Mouse (Mus musculus) liver, embryonic 14.5 days (tissue): ENCODE measurements around the gene Bcl3. TPM values are rescaled to one million over a fixed set of nuclear protein-coding genes. Genes with fewer than 3 reads are reported as not detected.

Experiments used
- ATAC-seq: fragments of 200-750 bp; cut with Nextera tagmentation; 2 replicates; pipeline ENCODE4 v1.8.0; 2017; ENCODE audit warnings: moderate number of reproducible peaks, mild to moderate bottlenecking, moderate library complexity; ENCODE audit not compliant: insufficient read depth
- DNase-seq, 3 experiments: peaks; one replicate each; pipeline ENCODE4 v3.0.0-alpha.2; 2012 to 2013; ENCODE audit warnings: low read depth in 3 of 3, low spot score in 3 of 3
- H3K27ac ChIP-seq: fragments of 300-500 bp; sonication (generic); 2 replicates; pipeline ENCODE4 v1.5.1; 2014; ENCODE audit warnings: moderate library complexity, mild to moderate bottlenecking, control low read depth, inconsistent platforms
- H3K27me3 ChIP-seq: fragments of 300-500 bp; sonication (generic); 2 replicates; pipeline ENCODE4 v1.6.1; 2014; ENCODE audit warnings: mild to moderate bottlenecking, low read length, moderate library complexity; ENCODE audit not compliant: control insufficient read depth, insufficient read depth
- H3K36me3 ChIP-seq: fragments of 300-500 bp; sonication (generic); replicated peaks from 2 replicates; pipeline ENCODE4 v1.6.1; 2014; ENCODE audit warnings: low read depth; ENCODE audit not compliant: control insufficient read depth, insufficient read depth
- H3K4me1 ChIP-seq, 2 experiments: fragments of 200-500 bp in 1 of 2; fragments of 300-500 bp in 1 of 2; sonication (generic) in 1 of 2; replicated peaks; 2 replicates each; pipeline ENCODE4 v1.6.1; 2012 to 2014; ENCODE audit warnings: antibody characterized with exemption in 1 of 2, inconsistent platforms in 1 of 2, low read length in 1 of 2; ENCODE audit not compliant: control insufficient read depth in 2 of 2, insufficient read depth in 2 of 2
- H3K4me2 ChIP-seq: fragments of 300-500 bp; sonication (generic); 2 replicates; pipeline ENCODE4 v1.6.1; 2014; ENCODE audit warnings: low read depth, mild to moderate bottlenecking, control low read depth, moderate library complexity
- H3K4me3 ChIP-seq, 2 experiments: fragments of 200-500 bp in 1 of 2; fragments of 300-500 bp in 1 of 2; sonication (generic) in 1 of 2; 2 replicates each; pipeline ENCODE4 v1.5.1; 2012 to 2014; ENCODE audit warnings: low read depth in 2 of 2, low read length in 2 of 2, mild to moderate bottlenecking in 2 of 2, control low read depth in 1 of 2, inconsistent platforms in 1 of 2, moderate library complexity in 1 of 2; ENCODE audit not compliant: insufficient read depth in 1 of 2
- H3K9ac ChIP-seq: fragments of 300-500 bp; sonication (generic); replicated peaks from 2 replicates; pipeline ENCODE4 v1.6.1; 2014; ENCODE audit warnings: mild to moderate bottlenecking, control low read depth, moderate library complexity
- H3K9me3 ChIP-seq: fragments of 300-500 bp; sonication (generic); 2 replicates; pipeline ENCODE4 v1.6.1; 2016; ENCODE audit warnings: low read length, mixed read lengths; ENCODE audit not compliant: control insufficient read depth
- CTCF ChIP-seq: IDR thresholded peaks from 2 replicates; pipeline ENCODE4 v1.5.1; 2016; ENCODE audit warnings: antibody characterized with exemption, low read depth, control low read depth
- EP300 ChIP-seq: IDR thresholded peaks from 2 replicates; pipeline ENCODE4 v1.6.1; 2016; ENCODE audit warnings: antibody characterized with exemption, low read depth
- WGBS: fragments of 180-500 bp; shearing (Covaris S2); extraction: QIAGEN DNeasy Blood & Tissue Kit; methylation state at CpG from one replicate; pipeline ENCODE4 v1.1.7; 2014; ENCODE audit not compliant: insufficient replicate concordance; 5-methylcytosine and 5-hydroxymethylcytosine counted together
- polyA plus RNA-seq, 2 experiments: library from polyadenylated mRNA; depleted of rRNA in 1 of 2; stranded (reverse) in 1 of 2; unstranded in 1 of 2; fragments of >200 nt; fragmentation: Nextera tagmentation in 1 of 2; extraction: Ambion mirVana in 1 of 2; gene quantifications; 2 replicates each; pipeline versions ENCODE4 v1.2.1 to v1.2.3; 2012 to 2014

The Bcl3 gene
- polyA plus RNA-seq, 2 experiments: 3.1 to 3.5 TPM

GRCm38 (mm10) chr7:19762283-19762682, 60.3 kb downstream of the Bcl3 start:
- ATAC-seq: no peak
- Histone ChIP-seq H3K4me2 (no peak overlapping the region), H3K9ac (no peak overlapping the region), H3K27me3 (no peaks in the 10 kb centered on the region), H3K4me1 (no peaks in the 10 kb centered on the region), H3K36me3 (no peaks in the 10 kb centered on the region), H3K9me3 (no peaks in the 10 kb centered on the region), H3K27ac (no peak overlapping the region), H3K4me3 (no peak overlapping the region)
- DNase-seq: no peak
- TF ChIP-seq EP300 (no peak), CTCF (no peak)
- WGBS: 66% methylated on average over 11 of the region's 11 CpGs

DNA sequence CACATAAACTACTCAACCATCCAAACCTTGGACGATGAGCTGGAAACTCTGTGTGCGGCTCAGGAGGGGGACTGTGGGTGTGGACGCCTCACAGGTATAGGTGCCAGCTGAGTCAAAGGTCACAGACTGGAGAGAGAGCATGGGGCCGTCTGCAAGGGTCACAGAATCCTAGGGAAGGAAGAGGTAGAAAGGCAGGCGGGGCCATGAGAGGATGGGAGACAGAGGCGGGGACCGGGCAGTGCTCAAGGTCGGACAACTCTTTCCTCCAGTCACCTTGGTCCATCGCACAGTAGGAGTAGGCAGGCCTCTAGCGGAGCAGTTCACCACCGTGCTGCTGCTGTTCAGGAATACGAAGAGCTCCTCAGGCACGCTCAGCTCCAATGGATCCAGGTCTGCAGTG, 62.5 kb downstream of the Bcl3 start:
- ATAC-seq (no peak), DNase-seq (no peak)
- WGBS: 70% methylated on average over 13 of the region's 13 CpGs
- Histone ChIP-seq H3K27ac (no peak overlapping the region), H3K4me1 (no peaks in the 10 kb centered on the region), H3K9ac (no peak overlapping the region), H3K36me3 (no peaks in the 10 kb centered on the region), H3K9me3 (no peaks in the 10 kb centered on the region), H3K4me2 (no peak overlapping the region), H3K4me3 (no peak overlapping the region), H3K27me3 (peaks cover 2% of the 10 kb centered on the region; the same call in 1 of the 2 replicates)
- no peak for TF ChIP-seq CTCF

DNA sequence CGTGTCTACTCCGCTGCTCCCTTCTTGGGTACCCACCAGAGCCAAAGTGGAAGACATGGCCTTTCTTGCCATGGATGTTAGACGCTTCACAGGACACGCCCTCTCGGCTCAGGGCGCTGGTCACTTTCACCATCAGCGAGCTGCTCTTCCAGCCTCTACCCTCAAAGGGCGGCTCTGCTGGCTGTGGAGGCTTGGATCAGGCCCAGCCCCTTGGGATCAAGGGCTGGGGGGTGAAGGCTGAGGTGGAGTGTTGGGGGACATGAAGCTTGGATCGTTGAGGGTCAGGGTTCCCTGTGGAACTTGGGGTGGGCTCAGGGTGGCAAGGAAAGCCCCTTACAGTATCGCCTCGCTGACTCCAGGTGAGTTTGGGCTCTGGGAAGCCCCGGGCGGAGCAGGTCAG, 63.9 kb downstream of the Bcl3 start:
- Histone ChIP-seq H3K4me3 (no peak overlapping the region), H3K4me2 (no peak overlapping the region), H3K4me1 (no peaks in the 10 kb centered on the region), H3K9me3 (no peaks in the 10 kb centered on the region), H3K36me3 (no peaks in the 10 kb centered on the region), H3K9ac (no peak overlapping the region), H3K27ac (no peak overlapping the region), H3K27me3 (peaks cover 2% of the 10 kb centered on the region; the same call in 1 of the 2 replicates)
- DNase-seq (no peak), ATAC-seq (no peak)
- TF ChIP-seq CTCF (no peak), EP300 (no peak)
- WGBS: 75% methylated on average over 13 of the region's 13 CpGs

Other genes with a start within 250 kb of the Bcl3 start
- gene Zfp296, start 245.5 kb downstream of the Bcl3 start, polyA plus RNA-seq (2012; rRNA removed): 0.66 and 0.96 TPM in 2 replicates
- gene Zfp296, start 245.5 kb downstream of the Bcl3 start, polyA plus RNA-seq (2014; fragmentation: Nextera tagmentation; extraction: Ambion mirVana): 0.38 and 0.41 TPM in 2 replicates
- gene Gemin7, start 245.2 kb downstream of the Bcl3 start, polyA plus RNA-seq (2012; rRNA removed): 34.8 and 39.6 TPM in 2 replicates
- 83.1 and 91.6 TPM in 2 replicates for gene Gemin7, start 245.2 kb downstream of the Bcl3 start, polyA plus RNA-seq (2014; fragmentation: Nextera tagmentation; extraction: Ambion mirVana)
- 21.3 and 23.3 TPM in 2 replicates for gene Clasrp, start 218.3 kb downstream of the Bcl3 start, polyA plus RNA-seq (2012; rRNA removed)
- 7.5 and 8.6 TPM in 2 replicates for gene Clasrp, start 218.3 kb downstream of the Bcl3 start, polyA plus RNA-seq (2014; fragmentation: Nextera tagmentation; extraction: Ambion mirVana)
- gene Relb, start 193.3 kb downstream of the Bcl3 start, polyA plus RNA-seq (2012; rRNA removed): 1.0 and 1.1 TPM in 2 replicates
- 0.89 and 1.2 TPM in 2 replicates for gene Relb, start 193.3 kb downstream of the Bcl3 start, polyA plus RNA-seq (2014; fragmentation: Nextera tagmentation; extraction: Ambion mirVana)
- 20.6 and 20.9 TPM in 2 replicates for gene Clptm1, start 157.7 kb downstream of the Bcl3 start, polyA plus RNA-seq (2012; rRNA removed)
- 44.4 and 50.4 TPM in 2 replicates for gene Clptm1, start 157.7 kb downstream of the Bcl3 start, polyA plus RNA-seq (2014; fragmentation: Nextera tagmentation; extraction: Ambion mirVana)
- gene Apoc2, start 144.8 kb downstream of the Bcl3 start, polyA plus RNA-seq (2012; rRNA removed): 494 and 507 TPM in 2 replicates
- gene Apoc2, start 144.8 kb downstream of the Bcl3 start, polyA plus RNA-seq (2014; fragmentation: Nextera tagmentation; extraction: Ambion mirVana): 990 and 1,023 TPM in 2 replicates
- gene Gm44805, start 141.3 kb downstream of the Bcl3 start, polyA plus RNA-seq (2012; rRNA removed): 3.3 and 5.1 TPM in 2 replicates
- gene Gm44805, start 141.3 kb downstream of the Bcl3 start, polyA plus RNA-seq (2014; fragmentation: Nextera tagmentation; extraction: Ambion mirVana): 29.0 and 48.5 TPM in 2 replicates
- gene Apoc4, start 141.3 kb downstream of the Bcl3 start, polyA plus RNA-seq (2012; rRNA removed): 90.9 and 154 TPM in 2 replicates
- gene Apoc4, start 141.3 kb downstream of the Bcl3 start, polyA plus RNA-seq (2014; fragmentation: Nextera tagmentation; extraction: Ambion mirVana): 181 and 200 TPM in 2 replicates
- gene Apoc1, start 130.1 kb downstream of the Bcl3 start, polyA plus RNA-seq (2012; rRNA removed): 203 and 204 TPM in 2 replicates
- gene Apoc1, start 130.1 kb downstream of the Bcl3 start, polyA plus RNA-seq (2014; fragmentation: Nextera tagmentation; extraction: Ambion mirVana): 390 TPM in 2 replicates
- gene Apoe, start 123.6 kb downstream of the Bcl3 start, polyA plus RNA-seq (2012; rRNA removed): 1,802 and 2,400 TPM in 2 replicates
- 1,630 and 1,854 TPM in 2 replicates for gene Apoe, start 123.6 kb downstream of the Bcl3 start, polyA plus RNA-seq (2014; fragmentation: Nextera tagmentation; extraction: Ambion mirVana)
- 53.7 and 57.3 TPM in 2 replicates for gene Tomm40, start 107.3 kb downstream of the Bcl3 start, polyA plus RNA-seq (2012; rRNA removed)
- gene Tomm40, start 107.3 kb downstream of the Bcl3 start, polyA plus RNA-seq (2014; fragmentation: Nextera tagmentation; extraction: Ambion mirVana): 58.2 and 75.8 TPM in 2 replicates
- 7.8 and 8.9 TPM in 2 replicates for gene Nectin2, start 72.3 kb downstream of the Bcl3 start, polyA plus RNA-seq (2012; rRNA removed)
- 10.2 and 10.3 TPM in 2 replicates for gene Nectin2, start 72.3 kb downstream of the Bcl3 start, polyA plus RNA-seq (2014; fragmentation: Nextera tagmentation; extraction: Ambion mirVana)
- gene Bcam, start 51.8 kb downstream of the Bcl3 start, polyA plus RNA-seq (2012; rRNA removed): 6.3 and 7.6 TPM in 2 replicates
- 4.9 and 6.6 TPM in 2 replicates for gene Bcam, start 51.8 kb downstream of the Bcl3 start, polyA plus RNA-seq (2014; fragmentation: Nextera tagmentation; extraction: Ambion mirVana)
- gene Cblc, start 26.0 kb downstream of the Bcl3 start, polyA plus RNA-seq (2012; rRNA removed): 0.95 and 1.2 TPM in 2 replicates
- 1.1 and 1.3 TPM in 2 replicates for gene Cblc, start 26.0 kb downstream of the Bcl3 start, polyA plus RNA-seq (2014; fragmentation: Nextera tagmentation; extraction: Ambion mirVana)
- not detected in 2 replicates for gene Gm19345, start 29.2 kb upstream of the Bcl3 start, polyA plus RNA-seq (2012; rRNA removed)
- not detected in 2 replicates for gene Gm19345, start 29.2 kb upstream of the Bcl3 start, polyA plus RNA-seq (2014; fragmentation: Nextera tagmentation; extraction: Ambion mirVana)
- 0.04 TPM in 1 of 2 replicates, not detected in the other for gene Ceacam16, start 38.5 kb upstream of the Bcl3 start, polyA plus RNA-seq (2012; rRNA removed)
- 0.08 TPM in 1 of 2 replicates, not detected in the other for gene Ceacam16, start 38.5 kb upstream of the Bcl3 start, polyA plus RNA-seq (2014; fragmentation: Nextera tagmentation; extraction: Ambion mirVana)
- gene Ceacam19, start 65.2 kb upstream of the Bcl3 start, polyA plus RNA-seq (2012; rRNA removed): 0.01 TPM in 1 of 2 replicates, not detected in the other
- not detected in 2 replicates for gene Ceacam19, start 65.2 kb upstream of the Bcl3 start, polyA plus RNA-seq (2014; fragmentation: Nextera tagmentation; extraction: Ambion mirVana)
- gene Pvr, start 98.4 kb upstream of the Bcl3 start, polyA plus RNA-seq (2012; rRNA removed): 2.3 and 2.6 TPM in 2 replicates
- gene Pvr, start 98.4 kb upstream of the Bcl3 start, polyA plus RNA-seq (2014; fragmentation: Nextera tagmentation; extraction: Ambion mirVana): 0.95 and 1.8 TPM in 2 replicates
- 0.15 and 0.24 TPM in 2 replicates for gene Igsf23, start 128.0 kb upstream of the Bcl3 start, polyA plus RNA-seq (2012; rRNA removed)
- 0.11 TPM in 1 of 2 replicates, not detected in the other for gene Igsf23, start 128.0 kb upstream of the Bcl3 start, polyA plus RNA-seq (2014; fragmentation: Nextera tagmentation; extraction: Ambion mirVana)
- not detected in 2 replicates for gene Ceacam20, start 142.6 kb upstream of the Bcl3 start, polyA plus RNA-seq (2012; rRNA removed)
- gene Ceacam20, start 142.6 kb upstream of the Bcl3 start, polyA plus RNA-seq (2014; fragmentation: Nextera tagmentation; extraction: Ambion mirVana): not detected in 2 replicates
- not detected in 2 replicates for gene Nlrp9b, start 168.7 kb upstream of the Bcl3 start, polyA plus RNA-seq (2012; rRNA removed)
- gene Nlrp9b, start 168.7 kb upstream of the Bcl3 start, polyA plus RNA-seq (2014; fragmentation: Nextera tagmentation; extraction: Ambion mirVana): not detected in 2 replicates